Mouse (Mus musculus): ENCODE measurements around the gene Fignl1.

DNA sequence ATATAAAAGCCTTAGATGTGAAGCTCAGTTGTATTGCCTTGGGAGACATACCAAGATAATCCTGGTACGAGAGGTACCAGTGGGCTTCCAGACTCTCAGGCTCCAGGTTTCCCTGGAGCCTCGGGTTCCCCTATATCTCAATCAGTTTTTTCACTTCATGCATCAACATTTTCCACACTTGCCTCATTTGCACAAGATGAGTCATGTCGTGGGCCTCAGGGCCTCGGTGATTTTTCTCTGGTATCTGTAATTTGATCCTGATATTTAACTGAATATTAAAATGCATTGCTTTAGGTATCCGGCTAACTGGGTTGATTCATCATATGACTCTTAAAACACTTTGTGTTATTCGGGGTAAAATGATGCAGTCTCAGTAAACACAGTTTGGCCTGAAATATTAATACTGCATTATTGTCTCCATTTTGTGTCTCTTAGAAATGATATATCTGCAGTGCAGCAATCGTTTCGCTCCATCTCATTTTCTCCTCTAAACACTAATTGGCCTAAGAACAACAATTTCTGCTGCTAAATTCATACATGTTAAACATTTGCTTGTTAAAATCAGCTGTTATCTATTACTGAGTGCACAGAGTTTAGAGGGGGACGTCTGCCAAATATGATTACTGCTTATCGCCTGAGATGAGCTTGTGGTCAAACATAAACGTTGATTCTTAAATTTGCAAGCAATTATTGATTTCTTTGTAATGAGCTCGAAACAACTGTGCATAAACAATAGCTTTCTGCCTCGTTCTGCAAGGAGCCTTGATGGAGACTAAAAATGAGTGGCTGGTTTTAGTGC, 41.0 kb upstream of the Fignl1 start:
- TF ChIP-seq POLR2A (IDR thresholded peaks at IDR 0.05; ENCODE audit: borderline replicate concordance, extremely low read depth, low read depth, low read length): no peak
- no peak for TF ChIP-seq CTCF (IDR thresholded peaks at IDR 0.05; ENCODE audit: insufficient read depth, low read length)

Data from lung, adult 2 months (tissue).